Mouse (Mus musculus) testis, adult 2 months (tissue): ENCODE measurements around the gene Cacng2. TPM values are rescaled to one million over a fixed set of nuclear protein-coding genes. Genes with fewer than 3 reads are reported as not detected.

Source experiments
- H3K27ac ChIP-seq: fragments of 200-500 bp; 2 replicates; pipeline ENCODE4 v1.5.1; 2012; ENCODE audit warnings: low read depth, low read length; ENCODE audit not compliant: control insufficient read depth, insufficient read depth
- H3K27me3 ChIP-seq: fragments of 200-500 bp; 2 replicates; pipeline ENCODE4 v1.6.1; 2012; ENCODE audit warnings: mild to moderate bottlenecking, low read length, moderate library complexity; ENCODE audit not compliant: control insufficient read depth, insufficient read depth
- H3K36me3 ChIP-seq: fragments of 200-500 bp; 2 replicates; pipeline ENCODE4 v1.6.1; 2012; ENCODE audit warnings: mild to moderate bottlenecking, low read length; ENCODE audit not compliant: control insufficient read depth, insufficient read depth
- H3K4me1 ChIP-seq: fragments of 200-500 bp; 2 replicates; pipeline ENCODE4 v1.6.1; 2012; ENCODE audit warnings: low read length; ENCODE audit not compliant: control insufficient read depth, insufficient read depth
- H3K4me3 ChIP-seq: fragments of 200-500 bp; 2 replicates; pipeline ENCODE4 v1.5.1; 2012; ENCODE audit warnings: low read depth, mild to moderate bottlenecking, low read length, moderate library complexity, mixed read lengths; ENCODE audit not compliant: control insufficient read depth
- CTCF ChIP-seq: fragments of 200-500 bp; IDR thresholded peaks from 2 replicates; pipeline ENCODE4 v1.5.1; 2012; ENCODE audit warnings: low read depth, mild to moderate bottlenecking, inconsistent platforms, low read length, moderate library complexity; ENCODE audit not compliant: control insufficient read depth, insufficient read depth, insufficient replicate concordance
- POLR2A ChIP-seq: fragments of 200-500 bp; IDR thresholded peaks from 2 replicates; pipeline ENCODE4 v1.6.1; 2012; ENCODE audit warnings: low read depth, mild to moderate bottlenecking, inconsistent platforms, low read length, moderate library complexity; ENCODE audit not compliant: control insufficient read depth
- polyA plus RNA-seq: library from polyadenylated mRNA; depleted of rRNA; stranded (reverse); fragments of >200 nt; gene quantifications from 2 replicates; pipeline ENCODE4 v1.2.3, GENCODE M21; 2012; rRNA removed

Cacng2 gene
- polyA plus RNA-seq, 1 experiment = 0.02 TPM

DNA sequence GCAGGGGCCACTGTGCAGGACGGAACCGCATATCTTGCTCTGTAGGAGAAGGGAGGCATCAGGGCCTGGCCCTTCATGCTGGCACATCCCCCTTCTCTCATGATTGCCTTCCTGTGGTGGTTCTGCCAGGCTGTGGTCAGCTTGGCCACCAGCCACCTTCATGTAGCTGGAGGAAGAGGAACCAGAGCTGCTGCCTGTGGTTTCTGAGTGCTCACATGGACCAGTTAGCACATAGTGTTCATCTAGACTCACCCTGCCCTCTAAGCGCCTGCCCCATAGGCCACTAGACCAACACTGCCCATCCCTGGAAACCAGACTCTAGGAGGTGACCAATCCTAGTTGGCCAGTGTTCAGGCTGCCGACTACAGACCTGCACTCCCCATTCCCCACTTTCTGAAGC is 174.1 kb downstream of the Cacng2 start:
- H3K4me1 ChIP-seq = no peaks in the 10 kb centered on the region
- TF ChIP-seq CTCF (no peak), POLR2A (no peak)
- no peak overlapping the region for H3K27ac ChIP-seq
- no peaks in the 10 kb centered on the region for H3K27me3 ChIP-seq
- H3K36me3 ChIP-seq = no peaks in the 10 kb centered on the region
- no peak overlapping the region for H3K4me3 ChIP-seq

Other genes with a start within 250 kb of the Cacng2 start
- gene Txn2, start 191.0 kb downstream of the Cacng2 start, polyA plus RNA-seq = 133 and 144 TPM in 2 replicates
- 1.0 and 4.0 TPM in 2 replicates for gene Foxred2, start 163.3 kb downstream of the Cacng2 start, polyA plus RNA-seq
- gene Eif3d, start 149.2 kb downstream of the Cacng2 start, polyA plus RNA-seq = 126 and 139 TPM in 2 replicates
- gene Ift27, start 54.1 kb upstream of the Cacng2 start, polyA plus RNA-seq = 62.2 and 75.4 TPM in 2 replicates
- gene Pvalb, start 86.4 kb upstream of the Cacng2 start, polyA plus RNA-seq = not detected in 2 replicates
- gene Ncf4, start 124.8 kb upstream of the Cacng2 start, polyA plus RNA-seq = 0.68 and 1.9 TPM in 2 replicates
- 1.9 and 2.1 TPM in 2 replicates for gene Csf2rb2, start 185.7 kb upstream of the Cacng2 start, polyA plus RNA-seq
- gene Csf2rb, start 205.7 kb upstream of the Cacng2 start, polyA plus RNA-seq = 0.95 and 1.1 TPM in 2 replicates